Mouse (Mus musculus) forebrain, embryonic 10.5 days (tissue): Measurements from ENCODE around the gene Eml6. TPM values are rescaled to one million over a fixed set of nuclear protein-coding genes. Genes with fewer than 3 reads are reported as not detected.
A peak's percentile ranks its signal among the peaks of the same experiment; 100 is the strongest.

ENCODE experiments used
- DNase-seq: peaks from one replicate; pipeline ENCODE4 v3.0.0-alpha.2; 2017; ENCODE audit warnings: low spot score; ENCODE audit errors: extremely low spot score
- H3K27ac ChIP-seq: fragments of 300-500 bp; sonication (generic); 2 replicates; pipeline ENCODE4 v1.5.1; 2016; ENCODE audit warnings: mild to moderate bottlenecking
- H3K27me3 ChIP-seq: fragments of 300-500 bp; sonication (generic); 2 replicates; pipeline ENCODE4 v1.6.1; 2016; ENCODE audit warnings: mild to moderate bottlenecking; ENCODE audit not compliant: poor library complexity, severe bottlenecking
- H3K36me3 ChIP-seq: fragments of 300-500 bp; sonication (generic); replicated peaks from 2 replicates; pipeline ENCODE4 v1.6.1; 2016; ENCODE audit warnings: mild to moderate bottlenecking, moderate library complexity
- H3K4me1 ChIP-seq: fragments of 300-500 bp; sonication (generic); 2 replicates; pipeline ENCODE4 v1.6.1; 2016
- H3K4me3 ChIP-seq: fragments of 300-500 bp; sonication (generic); 2 replicates; pipeline ENCODE4 v1.5.1; 2016; ENCODE audit warnings: mild to moderate bottlenecking, moderate library complexity
- H3K9me3 ChIP-seq: fragments of 300-500 bp; sonication (generic); 2 replicates; pipeline ENCODE4 v1.6.1; 2016; ENCODE audit warnings: mild to moderate bottlenecking, moderate library complexity
- WGBS: fragments of 180-500 bp; shearing (Covaris S2); methylation state at CpG from one replicate; pipeline ENCODE4 v1.1.7; 2016; 5-methylcytosine and 5-hydroxymethylcytosine counted together
- polyA plus RNA-seq: library from polyadenylated mRNA; unstranded; fragments of >200 nt; fragmentation: Nextera tagmentation; extraction: Ambion mirVana; gene quantifications from 2 replicates; pipeline ENCODE4 v1.2.1, GENCODE M21; 2016

Gene Eml6
- 0.55 and 0.92 TPM in 2 replicates for polyA plus RNA-seq

DNA sequence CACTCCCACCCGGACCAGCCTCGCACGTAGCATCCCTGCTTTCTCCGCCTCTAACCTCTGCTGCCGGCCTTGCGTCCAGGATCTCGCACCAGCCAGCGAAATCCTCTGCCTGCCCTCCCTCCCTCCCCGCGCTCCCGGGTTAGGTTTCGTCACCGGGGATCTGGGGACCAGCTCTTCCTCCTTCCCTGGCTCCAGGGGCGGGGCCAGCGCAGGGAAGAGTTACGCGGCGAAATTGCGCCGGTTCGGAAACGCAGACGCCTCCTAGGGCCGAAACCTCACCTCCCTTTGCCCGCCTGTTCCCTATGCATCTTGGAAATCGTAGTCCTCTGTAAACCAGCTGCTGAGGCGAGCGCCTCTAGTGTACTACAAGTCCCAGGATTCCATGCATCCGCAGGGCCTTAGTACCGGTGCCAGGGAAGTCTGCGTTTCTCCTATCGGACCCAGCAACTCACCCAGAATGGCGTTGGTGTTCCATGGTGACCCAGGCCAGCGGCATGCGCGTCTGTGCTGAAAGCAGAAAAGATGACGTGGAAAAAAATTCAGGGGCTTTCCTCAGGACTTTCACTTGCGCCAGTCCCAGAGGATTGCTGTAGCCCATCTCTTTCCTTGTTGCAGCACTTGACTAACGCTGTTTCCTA, at the start of gene Eml6:
Eml6 (minus strand) TSS at position 199 of the 638 bp plus-strand sequence.
- Histone ChIP-seq H3K36me3 (no peaks in the 10 kb centered on the region), H3K27me3 (peaks cover 27% of the 10 kb centered on the region), H3K4me1 (peaks cover 19% of the 10 kb centered on the region), H3K4me3 (peak within 1 kb of the TSS; percentile 63), H3K9me3 (no peaks in the 10 kb centered on the region), H3K27ac (peak within 1 kb of the TSS; percentile 86)
- peak; percentile 94 for DNase-seq
- WGBS = under 1% methylated on average over 39 of the region's 39 CpGs

GRCm38 (mm10) chr11:30057299-30057698, 31.5 kb upstream of the Eml6 start:
- Histone ChIP-seq H3K36me3 (no peaks in the 10 kb centered on the region), H3K9me3 (no peaks in the 10 kb centered on the region), H3K4me1 (no peaks in the 10 kb centered on the region), H3K27me3 (no peaks in the 10 kb centered on the region), H3K4me3 (no peak overlapping the region), H3K27ac (no peak overlapping the region)
- WGBS = 61% methylated on average over 8 of the region's 8 CpGs
- no peak for DNase-seq

DNA sequence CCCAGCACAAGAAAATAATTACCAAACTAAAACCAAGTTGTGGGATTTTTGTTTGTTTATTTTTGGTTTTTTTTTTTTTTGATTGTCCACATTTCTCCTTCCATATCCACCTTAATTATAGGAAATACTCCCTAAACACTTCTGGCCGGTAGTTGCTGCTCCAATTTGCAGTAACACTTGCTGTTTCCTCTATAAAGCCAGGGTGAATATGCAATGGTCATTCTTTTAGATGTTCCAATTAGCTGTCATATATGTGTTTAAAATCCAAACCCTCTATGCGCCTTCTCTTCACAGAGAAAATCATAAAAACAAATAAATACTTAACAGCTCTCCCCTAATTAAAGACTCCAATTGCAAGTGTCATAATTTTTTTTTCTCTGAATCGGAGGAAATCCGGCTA, 689 bp downstream of the Eml6 start:
- no peak overlapping the region for H3K27ac ChIP-seq
- WGBS = 6% methylated on average over 4 of the region's 4 CpGs
- peak overlapping the region; percentile 63 for H3K4me3 ChIP-seq
- no peaks in the 10 kb centered on the region for H3K9me3 ChIP-seq
- no peak for DNase-seq
- no peaks in the 10 kb centered on the region for H3K36me3 ChIP-seq
- peaks cover 27% of the 10 kb centered on the region for H3K27me3 ChIP-seq
- H3K4me1 ChIP-seq = peaks cover 19% of the 10 kb centered on the region

DNA sequence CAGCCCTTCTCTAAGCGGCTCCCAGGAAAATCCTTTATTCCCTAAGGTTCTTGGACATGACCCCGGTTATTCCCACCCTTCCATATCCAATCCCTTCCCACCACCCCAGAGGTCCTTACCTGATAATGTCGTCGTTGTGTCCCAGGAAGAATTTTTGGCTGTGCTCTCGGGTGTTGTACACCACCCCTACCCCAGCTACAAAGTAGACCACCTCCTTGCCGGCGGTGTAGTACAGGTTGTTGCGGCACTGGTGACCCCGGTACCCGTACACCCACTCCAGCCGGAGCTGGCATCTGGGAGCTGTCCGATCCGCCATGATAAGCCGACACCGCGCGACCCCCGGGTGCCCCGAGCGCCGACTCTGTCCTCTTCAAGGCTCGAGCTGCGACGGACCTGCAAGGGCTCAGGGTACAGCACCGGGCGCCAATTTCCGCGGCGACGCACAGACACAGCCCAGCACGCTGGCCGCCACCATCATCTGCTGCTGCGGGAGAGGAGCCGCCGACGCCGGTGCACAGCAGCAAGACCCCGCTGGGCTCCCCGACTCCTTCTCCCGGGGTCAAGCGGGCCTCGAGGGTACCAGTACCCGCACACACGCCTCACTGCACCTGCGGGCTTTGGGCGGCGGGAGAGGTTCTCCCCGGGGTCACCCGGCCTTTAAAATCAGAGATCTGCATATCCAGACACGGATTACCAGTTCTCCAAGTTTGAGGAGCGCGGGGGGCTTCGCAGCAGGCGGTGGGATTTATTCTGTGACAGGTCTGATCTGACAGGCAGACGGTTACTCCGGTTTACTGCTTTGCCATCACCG, 1.4 kb downstream of the Eml6 start:
- peak overlapping the region; percentile 63 for H3K4me3 ChIP-seq
- no peaks in the 10 kb centered on the region for H3K9me3 ChIP-seq
- peak overlapping the region; percentile 63 for H3K27ac ChIP-seq
- no peaks in the 10 kb centered on the region for H3K36me3 ChIP-seq
- peaks cover 19% of the 10 kb centered on the region for H3K4me1 ChIP-seq
- peak; percentile 46 for DNase-seq
- peaks cover 27% of the 10 kb centered on the region for H3K27me3 ChIP-seq
- under 1% methylated on average over 57 of the region's 57 CpGs for WGBS

DNA sequence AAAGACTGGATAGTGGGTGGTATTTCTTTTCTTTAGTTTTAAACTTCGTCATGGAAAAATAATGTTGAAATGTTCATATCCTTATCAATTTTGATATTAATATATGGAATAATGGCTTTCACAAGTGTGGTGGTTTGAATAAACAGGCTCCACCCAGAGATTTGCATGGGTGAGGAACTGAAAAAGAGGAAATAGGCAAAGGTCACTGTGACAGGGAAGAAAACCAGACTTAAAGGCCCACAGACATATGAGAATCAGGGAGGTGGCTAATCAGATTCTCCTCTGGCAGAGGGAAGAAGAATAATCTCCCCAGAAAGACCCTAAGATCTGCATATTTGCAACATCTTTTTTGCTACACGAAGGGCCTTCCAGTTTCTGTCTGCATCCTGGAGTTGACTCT, 39.6 kb downstream of the Eml6 start:
- no peaks in the 10 kb centered on the region for H3K27me3 ChIP-seq
- H3K4me3 ChIP-seq = no peak overlapping the region
- no peak for DNase-seq
- H3K36me3 ChIP-seq = no peaks in the 10 kb centered on the region
- H3K27ac ChIP-seq = no peak overlapping the region
- H3K4me1 ChIP-seq = no peaks in the 10 kb centered on the region
- H3K9me3 ChIP-seq = no peaks in the 10 kb centered on the region
- WGBS = 80% methylated on average over 2 of the region's 2 CpGs

- 80% methylated on average over 1 of the region's 1 CpGs for WGBS
- no peak for DNase-seq
- no peaks in the 10 kb centered on the region for H3K27me3 ChIP-seq
- H3K36me3 ChIP-seq = no peaks in the 10 kb centered on the region
- H3K27ac ChIP-seq = no peak overlapping the region
- H3K4me1 ChIP-seq = no peaks in the 10 kb centered on the region
- no peak overlapping the region for H3K4me3 ChIP-seq
- H3K9me3 ChIP-seq = no peaks in the 10 kb centered on the region
Observed at GRCm38 (mm10) chr11:29968874-29969273, 57.0 kb downstream of the Eml6 start.

DNA sequence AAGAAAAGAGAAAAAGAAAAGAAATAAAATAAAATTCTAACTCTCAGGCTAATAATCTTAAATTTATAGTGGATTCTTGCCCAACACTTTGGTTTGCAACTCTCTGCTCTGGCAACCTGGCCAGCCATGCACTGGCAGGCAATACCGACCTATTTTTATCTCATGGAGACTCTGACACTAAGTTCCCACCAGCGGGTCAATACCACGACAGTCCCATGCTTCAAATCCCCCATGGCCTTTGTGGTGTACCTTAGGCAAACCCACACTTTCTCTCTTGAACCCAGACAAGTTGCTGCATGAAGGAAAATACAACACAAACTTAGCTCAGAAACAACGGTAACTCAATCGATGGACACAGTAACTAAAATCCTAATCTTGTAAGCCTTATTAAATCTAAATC, 66.5 kb downstream of the Eml6 start:
- Histone ChIP-seq H3K4me3 (no peak overlapping the region), H3K9me3 (no peaks in the 10 kb centered on the region), H3K27me3 (no peaks in the 10 kb centered on the region), H3K36me3 (no peaks in the 10 kb centered on the region), H3K27ac (no peak overlapping the region), H3K4me1 (no peaks in the 10 kb centered on the region)
- WGBS = 90% methylated on average over 5 of the region's 5 CpGs
- no peak for DNase-seq

DNA sequence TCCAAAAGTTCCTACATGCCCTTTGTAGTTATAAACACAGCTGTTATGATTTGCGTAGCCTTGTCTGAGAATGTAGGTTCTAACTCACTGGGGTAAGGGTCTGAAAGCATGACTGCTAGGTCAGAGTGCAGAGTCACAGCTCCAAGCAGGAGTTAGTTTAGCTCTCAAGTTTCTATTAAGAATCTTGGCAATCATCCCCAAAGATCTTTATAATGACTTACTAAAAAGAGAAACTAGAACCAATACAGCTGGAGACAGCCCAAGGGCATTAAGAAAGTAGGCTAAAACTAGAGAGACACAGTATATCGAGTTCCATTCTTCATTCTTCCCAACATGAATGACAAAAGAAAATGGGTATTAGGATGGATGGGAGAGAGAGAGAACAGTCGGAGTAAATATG, 81.2 kb downstream of the Eml6 start:
- WGBS = 89% methylated on average over 3 of the region's 3 CpGs
- H3K36me3 ChIP-seq = no peaks in the 10 kb centered on the region
- no peak overlapping the region for H3K27ac ChIP-seq

GRCm38 (mm10) chr11:29924332-29924731, 101.5 kb downstream of the Eml6 start:
- WGBS = 86% methylated on average over 2 of the region's 2 CpGs
- H3K36me3 ChIP-seq = no peaks in the 10 kb centered on the region
- no peaks in the 10 kb centered on the region for H3K4me1 ChIP-seq
- H3K9me3 ChIP-seq = no peaks in the 10 kb centered on the region
- no peak for DNase-seq
- no peak overlapping the region for H3K27ac ChIP-seq
- no peaks in the 10 kb centered on the region for H3K27me3 ChIP-seq
- H3K4me3 ChIP-seq = no peak overlapping the region

More for the DNA sequence above, 81.2 kb downstream of the Eml6 start:
- Histone ChIP-seq H3K4me3 (no peak overlapping the region), H3K9me3 (no peaks in the 10 kb centered on the region), H3K27me3 (no peaks in the 10 kb centered on the region), H3K4me1 (no peaks in the 10 kb centered on the region)
- DNase-seq = no peak

GRCm38 (mm10) chr11:29923851-29924250, 102.0 kb downstream of the Eml6 start:
- no peaks in the 10 kb centered on the region for H3K36me3 ChIP-seq
- no peaks in the 10 kb centered on the region for H3K27me3 ChIP-seq
- H3K9me3 ChIP-seq = no peaks in the 10 kb centered on the region
- no peaks in the 10 kb centered on the region for H3K4me1 ChIP-seq
- H3K4me3 ChIP-seq = no peak overlapping the region
- 86% methylated on average over 1 of the region's 1 CpGs for WGBS
- DNase-seq = no peak
- H3K27ac ChIP-seq = no peak overlapping the region

DNA sequence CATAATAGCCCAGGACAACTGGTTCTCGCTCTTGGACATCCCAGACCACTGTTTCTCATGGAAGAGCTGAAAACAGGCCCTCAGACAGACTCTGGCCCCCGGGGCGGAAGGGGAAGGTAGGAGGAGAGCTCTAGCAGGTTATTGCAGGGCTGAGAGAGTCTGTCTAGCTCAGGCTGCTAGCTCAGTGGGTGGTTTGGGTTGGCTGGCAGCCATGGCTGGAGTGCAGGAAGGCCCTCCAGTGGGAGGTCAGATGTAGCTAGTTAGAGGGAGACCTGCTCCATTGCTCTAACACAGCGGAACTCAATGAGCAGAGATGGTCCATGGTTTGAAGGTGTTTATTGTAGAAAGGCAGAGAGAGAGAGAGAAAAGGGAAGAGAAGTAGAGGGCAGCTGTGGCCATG, 112.7 kb downstream of the Eml6 start:
- no peaks in the 10 kb centered on the region for H3K36me3 ChIP-seq
- H3K4me3 ChIP-seq = no peak overlapping the region
- 87% methylated on average over 4 of the region's 4 CpGs for WGBS
- DNase-seq = no peak
- no peaks in the 10 kb centered on the region for H3K27me3 ChIP-seq
- H3K9me3 ChIP-seq = no peaks in the 10 kb centered on the region
- H3K27ac ChIP-seq = no peak overlapping the region
- H3K4me1 ChIP-seq = no peaks in the 10 kb centered on the region

- Histone ChIP-seq H3K36me3 (no peaks in the 10 kb centered on the region), H3K4me1 (no peaks in the 10 kb centered on the region), H3K27me3 (no peaks in the 10 kb centered on the region), H3K9me3 (no peaks in the 10 kb centered on the region), H3K4me3 (no peak overlapping the region), H3K27ac (no peak overlapping the region)
- DNase-seq = no peak
Observed at GRCm38 (mm10) chr11:29909330-29909729, 116.5 kb downstream of the Eml6 start.

DNA sequence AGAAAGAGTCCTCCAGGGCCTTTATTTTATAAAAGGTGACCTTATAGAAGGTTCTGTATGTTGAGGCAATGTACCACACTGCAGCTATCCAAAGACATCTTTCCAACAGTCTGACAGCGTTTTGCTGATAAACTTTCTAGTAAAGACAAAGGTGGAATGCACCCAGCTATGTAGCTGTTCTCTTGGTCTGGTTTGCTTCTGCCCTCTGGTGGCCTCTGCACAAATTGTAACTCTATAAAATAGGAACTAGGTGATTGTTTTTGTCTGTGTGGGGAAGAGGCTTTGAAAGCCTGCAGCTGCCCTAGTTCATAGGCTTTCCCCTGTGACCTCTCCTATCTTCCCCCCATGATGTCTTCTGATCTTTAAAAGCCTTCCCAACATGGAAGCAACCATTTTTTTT, 140.7 kb downstream of the Eml6 start:
- no peaks in the 10 kb centered on the region for H3K27me3 ChIP-seq
- DNase-seq = peak; percentile 28
- 0 out of 2 replicates have a peak, but pooled peaks cover 6% of the 10 kb centered on the region for H3K4me1 ChIP-seq
- WGBS = 17% methylated on average over 1 of the region's 1 CpGs
- no peak overlapping the region for H3K4me3 ChIP-seq
- no peaks in the 10 kb centered on the region for H3K9me3 ChIP-seq
- H3K36me3 ChIP-seq = no peaks in the 10 kb centered on the region
- no peak overlapping the region for H3K27ac ChIP-seq
